Mouse (Mus musculus) E14TG2a.4 (cell line): ENCODE measurements around the gene Cldn6.

Source experiments
- CTCF ChIP-seq: conservative IDR thresholded peaks from 2 replicates; pipeline ENCODE4 v1.5.1; 2014; ENCODE audit warnings: low read length
- NANOG ChIP-seq: IDR thresholded peaks from 2 replicates; pipeline ENCODE4 v1.6.1; 2014; ENCODE audit warnings: borderline replicate concordance, low read length, mixed read lengths
- POU5F1 ChIP-seq: IDR thresholded peaks from 2 replicates; pipeline ENCODE4 v1.6.1; 2014; ENCODE audit warnings: low read length, borderline replicate concordance

DNA sequence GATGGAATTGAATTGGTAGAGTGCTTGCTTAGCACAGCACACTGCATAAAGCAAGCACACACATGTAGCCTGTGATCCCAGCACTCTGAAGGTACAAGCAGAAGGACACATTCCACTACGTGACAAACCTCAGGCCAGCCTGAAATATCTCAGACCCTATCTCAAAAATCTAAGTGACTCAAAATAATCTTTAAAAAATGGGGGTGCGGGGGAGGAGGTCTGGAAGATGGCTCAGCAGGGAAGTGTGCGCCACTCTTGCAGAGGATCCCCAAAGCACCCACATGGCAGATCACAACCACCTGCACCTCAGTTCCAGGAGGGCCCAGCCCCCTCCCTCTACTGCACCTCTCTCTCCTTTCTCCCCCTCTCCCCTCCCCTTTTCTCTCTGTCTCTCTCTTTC is 7.5 kb upstream of the Cldn6 start:
- TF ChIP-seq CTCF = no peak
- no peak for TF ChIP-seq POU5F1
- TF ChIP-seq NANOG = no peak
